Mouse (Mus musculus) neural tube, embryonic 12.5 days (tissue): ENCODE measurements at regions not wholly inside any gene's neighbourhood (a gene's known extent, or its start where the extent isn't known, plus 50 kb on each side); places are given as distances from the start of the nearest gene placed in this dataset.
"Not testable (repeated sequence)": the region's sequence is repeated elsewhere in the genome, so short reads cannot be mapped to it uniquely, and the experiment has no call there.

Experiments
- ATAC-seq: fragments of 200-750 bp; cut with Nextera tagmentation; 2 replicates; pipeline ENCODE4 v1.8.0; 2017; ENCODE audit warnings: low read depth, mild to moderate bottlenecking, moderate TSS enrichment, moderate library complexity; ENCODE audit not compliant: low FRiP score
- H3K27ac ChIP-seq: fragments of 300-500 bp; sonication (generic); 2 replicates; pipeline ENCODE4 v1.5.1; 2016
- H3K27me3 ChIP-seq: fragments of 300-500 bp; sonication (generic); replicated peaks from 2 replicates; pipeline ENCODE4 v1.6.1; 2016; ENCODE audit warnings: mild to moderate bottlenecking
- H3K36me3 ChIP-seq: fragments of 300-500 bp; sonication (generic); 2 replicates; pipeline ENCODE4 v1.6.1; 2016; ENCODE audit warnings: mild to moderate bottlenecking
- H3K4me1 ChIP-seq: fragments of 300-500 bp; sonication (generic); 2 replicates; pipeline ENCODE4 v1.6.1; 2016
- H3K4me2 ChIP-seq: fragments of 300-500 bp; sonication (generic); replicated peaks from 2 replicates; pipeline ENCODE4 v1.6.1; 2016; ENCODE audit warnings: mild to moderate bottlenecking
- H3K4me3 ChIP-seq: fragments of 300-500 bp; sonication (generic); 2 replicates; pipeline ENCODE4 v1.5.1; 2016
- H3K9ac ChIP-seq: fragments of 300-500 bp; sonication (generic); 2 replicates; pipeline ENCODE4 v1.6.1; 2016; ENCODE audit warnings: mild to moderate bottlenecking
- H3K9me3 ChIP-seq: fragments of 300-500 bp; sonication (generic); 2 replicates; pipeline ENCODE4 v1.6.1; 2016; ENCODE audit warnings: mild to moderate bottlenecking
- WGBS: fragments of 180-500 bp; shearing (Covaris S2); methylation state at CpG from one replicate; pipeline ENCODE4 v1.1.7; 2016; 5-methylcytosine and 5-hydroxymethylcytosine counted together

DNA sequence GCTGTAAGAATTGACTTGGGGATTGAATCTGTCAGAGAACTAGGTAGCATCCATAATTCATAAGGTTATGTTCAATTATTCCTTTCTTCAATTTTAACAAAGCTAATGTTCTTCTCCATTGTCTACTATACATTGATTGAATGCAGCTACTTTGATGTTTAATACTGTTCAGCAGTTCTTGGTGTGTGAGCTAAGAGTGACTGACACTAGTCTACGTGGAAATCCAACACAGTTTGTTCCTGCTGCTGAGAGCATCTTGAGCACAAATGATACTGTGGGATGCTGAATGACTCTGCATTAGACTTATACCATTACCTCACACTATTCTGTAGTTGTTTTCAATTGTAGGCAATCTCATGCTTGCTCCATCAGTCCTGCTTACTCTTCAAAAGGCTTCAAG is 249.4 kb upstream of the Akr1e1 start:
- ATAC-seq: no peak
- H3K36me3 ChIP-seq: no peaks in the 10 kb centered on the region
- H3K4me3 ChIP-seq: no peak overlapping the region
- no peaks in the 10 kb centered on the region for H3K27me3 ChIP-seq
- no peaks in the 10 kb centered on the region for H3K9me3 ChIP-seq
- H3K4me1 ChIP-seq: no peaks in the 10 kb centered on the region
- H3K9ac ChIP-seq: no peak overlapping the region
- WGBS: 62% methylated on average over 1 of the region's 1 CpGs
- no peak overlapping the region for H3K4me2 ChIP-seq
- H3K27ac ChIP-seq: no peak overlapping the region

GRCm38 (mm10) chr13:4839481-4839880 is 230.5 kb upstream of the Akr1e1 start:
- WGBS: 94% methylated on average over 2 of the region's 2 CpGs

GRCm38 (mm10) chr13:4826756-4827155 is 217.8 kb upstream of the Akr1e1 start:
- no peak overlapping the region for H3K4me2 ChIP-seq
- ATAC-seq: no peak
- no peaks in the 10 kb centered on the region for H3K9me3 ChIP-seq
- H3K4me3 ChIP-seq: no peak overlapping the region
- no peaks in the 10 kb centered on the region for H3K36me3 ChIP-seq
- no peak overlapping the region for H3K9ac ChIP-seq
- WGBS: 92% methylated on average over 3 of the region's 3 CpGs
- no peaks in the 10 kb centered on the region for H3K27me3 ChIP-seq
- H3K27ac ChIP-seq: no peak overlapping the region
- no peaks in the 10 kb centered on the region for H3K4me1 ChIP-seq

More at GRCm38 (mm10) chr13:4839481-4839880, 230.5 kb upstream of the Akr1e1 start:
- not testable (repeated sequence) for H3K27ac ChIP-seq, H3K4me2 ChIP-seq, H3K9me3 ChIP-seq, H3K27me3 ChIP-seq, H3K36me3 ChIP-seq, H3K4me3 ChIP-seq, H3K4me1 ChIP-seq, ATAC-seq, H3K9ac ChIP-seq

- ATAC-seq, H3K4me3 ChIP-seq, H3K9ac ChIP-seq, H3K27me3 ChIP-seq, H3K36me3 ChIP-seq, H3K9me3 ChIP-seq, H3K4me2 ChIP-seq, H3K27ac ChIP-seq, H3K4me1 ChIP-seq: not testable (repeated sequence)
- WGBS: 88% methylated on average over 1 of the region's 1 CpGs
Observed at GRCm38 (mm10) chr13:4825749-4826148, 216.8 kb upstream of the Akr1e1 start.

GRCm38 (mm10) chr13:4806876-4807275 is 197.9 kb upstream of the Akr1e1 start:
- H3K4me3 ChIP-seq: no peak overlapping the region
- H3K9ac ChIP-seq: no peak overlapping the region
- ATAC-seq: no peak
- H3K27me3 ChIP-seq: no peaks in the 10 kb centered on the region
- 95% methylated on average over 2 of the region's 2 CpGs for WGBS
- no peaks in the 10 kb centered on the region for H3K4me1 ChIP-seq
- H3K9me3 ChIP-seq: no peaks in the 10 kb centered on the region
- no peaks in the 10 kb centered on the region for H3K36me3 ChIP-seq
- H3K27ac ChIP-seq: no peak overlapping the region
- no peak overlapping the region for H3K4me2 ChIP-seq

DNA sequence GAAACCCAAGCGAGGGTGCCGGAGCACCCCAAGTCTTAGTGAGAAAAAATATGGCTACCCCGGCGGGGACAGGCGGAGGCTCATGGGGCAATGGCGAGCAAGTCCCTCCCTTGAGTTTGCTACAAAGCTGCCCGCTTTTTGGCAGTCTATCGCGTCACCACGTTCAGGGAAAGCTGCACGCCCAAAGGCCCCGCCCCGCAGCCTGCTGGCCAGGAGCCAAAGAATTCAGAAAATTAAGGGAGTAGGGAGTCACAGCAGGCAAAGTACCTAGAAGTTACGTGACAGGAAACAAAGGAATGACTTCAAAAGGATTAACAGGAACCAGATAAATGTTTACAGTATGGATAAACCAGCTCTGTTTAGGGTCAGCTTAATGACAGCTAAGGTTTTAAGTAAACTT is 191.7 kb upstream of the Akr1e1 start:
- 92% methylated on average over 14 of the region's 14 CpGs for WGBS
- Histone ChIP-seq H3K4me3 (no peak overlapping the region), H3K9ac (no peak overlapping the region), H3K27ac (no peak overlapping the region), H3K27me3 (no peaks in the 10 kb centered on the region), H3K4me1 (no peaks in the 10 kb centered on the region), H3K9me3 (peaks cover 10% of the 10 kb centered on the region), H3K36me3 (no peaks in the 10 kb centered on the region), H3K4me2 (no peak overlapping the region)
- ATAC-seq: no peak

- Histone ChIP-seq H3K27ac (no peak overlapping the region), H3K27me3 (no peaks in the 10 kb centered on the region), H3K4me2 (no peak overlapping the region), H3K9ac (no peak overlapping the region), H3K4me1 (no peaks in the 10 kb centered on the region), H3K4me3 (no peak overlapping the region), H3K9me3 (no peaks in the 10 kb centered on the region), H3K36me3 (no peaks in the 10 kb centered on the region)
- no peak for ATAC-seq
- WGBS: 74% methylated on average over 2 of the region's 2 CpGs
Observed at GRCm38 (mm10) chr13:4791139-4791538, 182.2 kb upstream of the Akr1e1 start.

DNA sequence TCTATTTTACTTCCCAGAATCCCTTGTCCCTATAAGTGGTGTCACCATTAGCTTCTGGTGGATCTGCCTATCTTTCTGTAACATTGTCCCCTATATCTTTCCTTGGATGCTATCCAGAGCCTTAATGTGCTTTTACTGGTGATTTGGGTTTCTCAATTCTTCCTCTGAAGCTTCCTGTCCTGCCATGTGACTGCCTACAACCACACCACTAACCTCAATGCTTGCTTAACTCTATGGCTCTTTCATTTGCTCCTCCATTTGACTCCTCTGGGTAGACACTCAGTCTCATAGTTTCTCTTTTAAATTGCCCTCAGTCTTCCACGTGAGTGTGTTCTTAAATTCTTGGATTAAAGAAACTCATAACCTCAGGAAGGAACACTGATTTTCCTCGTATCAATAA is 181.4 kb upstream of the Akr1e1 start:
- no peak overlapping the region for H3K4me2 ChIP-seq
- no peaks in the 10 kb centered on the region for H3K36me3 ChIP-seq
- H3K4me1 ChIP-seq: no peaks in the 10 kb centered on the region
- H3K9me3 ChIP-seq: no peaks in the 10 kb centered on the region
- no peaks in the 10 kb centered on the region for H3K27me3 ChIP-seq
- no peak overlapping the region for H3K27ac ChIP-seq
- no peak overlapping the region for H3K9ac ChIP-seq
- 82% methylated on average over 2 of the region's 2 CpGs for WGBS
- H3K4me3 ChIP-seq: no peak overlapping the region
- ATAC-seq: no peak

- no peak overlapping the region for H3K9ac ChIP-seq
- H3K27me3 ChIP-seq: no peaks in the 10 kb centered on the region
- H3K27ac ChIP-seq: no peak overlapping the region
- WGBS: 64% methylated on average over 3 of the region's 3 CpGs
- no peak for ATAC-seq
- H3K9me3 ChIP-seq: no peaks in the 10 kb centered on the region
- no peaks in the 10 kb centered on the region for H3K36me3 ChIP-seq
- H3K4me2 ChIP-seq: no peak overlapping the region
- H3K4me1 ChIP-seq: no peaks in the 10 kb centered on the region
- no peak overlapping the region for H3K4me3 ChIP-seq
Observed at GRCm38 (mm10) chr13:4783290-4783689, 174.3 kb upstream of the Akr1e1 start.

GRCm38 (mm10) chr13:4778264-4778823 is 169.4 kb upstream of the Akr1e1 start:
- H3K36me3 ChIP-seq, H3K4me3 ChIP-seq, H3K9me3 ChIP-seq, H3K27me3 ChIP-seq, H3K4me1 ChIP-seq, H3K4me2 ChIP-seq, ATAC-seq, H3K27ac ChIP-seq, H3K9ac ChIP-seq: not testable (repeated sequence)
- WGBS: 82% methylated on average over 3 of the region's 3 CpGs

- ATAC-seq: no peak
- 38% methylated on average over 4 of the region's 4 CpGs for whole genome bisulfite sequencing
- Histone ChIP-seq H3K9me3 (no peaks in the 10 kb centered on the region), H3K4me3 (no peak overlapping the region), H3K27me3 (no peaks in the 10 kb centered on the region), H3K4me2 (no peak overlapping the region), H3K4me1 (no peaks in the 10 kb centered on the region), H3K36me3 (no peaks in the 10 kb centered on the region), H3K9ac (no peak overlapping the region), H3K27ac (no peak overlapping the region)
Observed at GRCm38 (mm10) chr13:4776855-4777254, 167.9 kb upstream of the Akr1e1 start.

DNA sequence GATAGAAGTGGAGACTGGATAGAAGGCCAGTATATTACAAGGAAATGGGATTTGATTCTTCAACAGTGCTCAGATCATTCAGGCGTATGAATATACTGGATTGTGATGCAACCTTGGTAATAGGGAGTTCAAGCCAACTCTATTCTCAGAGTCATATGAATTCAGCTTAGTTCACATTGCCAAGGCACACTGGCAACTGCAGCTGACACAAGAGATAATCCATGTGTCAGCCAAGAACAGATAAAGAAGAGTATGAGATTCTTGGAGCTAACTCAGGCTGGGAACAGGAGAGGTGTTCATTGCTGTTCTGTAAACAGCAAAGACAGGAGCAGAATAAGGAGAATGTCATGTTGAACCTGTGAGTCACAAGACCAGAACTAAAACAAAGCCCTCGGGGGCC is 163.3 kb upstream of the Akr1e1 start:
- H3K9ac ChIP-seq: no peak overlapping the region
- no peaks in the 10 kb centered on the region for H3K4me1 ChIP-seq
- H3K4me2 ChIP-seq: no peak overlapping the region
- no peaks in the 10 kb centered on the region for H3K9me3 ChIP-seq
- H3K27me3 ChIP-seq: no peaks in the 10 kb centered on the region
- no peak overlapping the region for H3K27ac ChIP-seq
- no peak for ATAC-seq
- H3K36me3 ChIP-seq: no peaks in the 10 kb centered on the region
- 95% methylated on average over 2 of the region's 2 CpGs for WGBS
- H3K4me3 ChIP-seq: no peak overlapping the region

- Histone ChIP-seq H3K36me3 (no peaks in the 10 kb centered on the region), H3K27me3 (no peaks in the 10 kb centered on the region), H3K4me1 (no peaks in the 10 kb centered on the region), H3K9me3 (no peaks in the 10 kb centered on the region), H3K27ac (no peak overlapping the region), H3K4me2 (no peak overlapping the region), H3K9ac (no peak overlapping the region), H3K4me3 (no peak overlapping the region)
- WGBS: 54% methylated on average over 12 of the region's 12 CpGs
- ATAC-seq: peak; percentile 88
Observed at GRCm38 (mm10) chr13:4771120-4772075, 162.4 kb upstream of the Akr1e1 start.
